Mouse (Mus musculus): ENCODE measurements at regions not wholly inside any gene's neighbourhood (a gene's known extent, or its start where the extent isn't known, plus 50 kb on each side); places are given as distances from the start of the nearest gene placed in this dataset.

GRCm38 (mm10) chr14:87305481-87305880 lies 111.0 kb upstream of the Tdrd3 start:
- no peak overlapping the region for H3K27ac ChIP-seq (ENCODE audit: control insufficient read depth, insufficient read depth, low read depth, low read length)
- no peak for TF ChIP-seq POLR2A (IDR thresholded peaks at IDR 0.05; ENCODE audit: control insufficient read depth, low read depth, low read length)
- no peak for TF ChIP-seq CTCF (IDR thresholded peaks at IDR 0.05; ENCODE audit: control insufficient read depth, insufficient read depth, insufficient replicate concordance, low read depth, low read length)
- no peaks in the 10 kb centered on the region for H3K36me3 ChIP-seq (ENCODE audit: control insufficient read depth, insufficient read depth, low read length)
- H3K4me1 ChIP-seq (ENCODE audit: control insufficient read depth, insufficient read depth, low read length), result no peaks in the 10 kb centered on the region; the same call in 1 of the 2 replicates
- H3K27me3 ChIP-seq (ENCODE audit: control insufficient read depth, insufficient read depth, low read length), result no peaks in the 10 kb centered on the region
- no peak overlapping the region for H3K4me3 ChIP-seq (ENCODE audit: control insufficient read depth, low read depth, low read length)

GRCm38 (mm10) chr14:87306011-87306410 lies 110.4 kb upstream of the Tdrd3 start:
- TF ChIP-seq CTCF (IDR thresholded peaks at IDR 0.05; ENCODE audit: control insufficient read depth, insufficient read depth, insufficient replicate concordance, low read depth, low read length) (no peak), POLR2A (IDR thresholded peaks at IDR 0.05; ENCODE audit: control insufficient read depth, low read depth, low read length) (no peak)
- Histone ChIP-seq H3K27ac (ENCODE audit: control insufficient read depth, insufficient read depth, low read depth, low read length) (no peak overlapping the region), H3K36me3 (ENCODE audit: control insufficient read depth, insufficient read depth, low read length) (no peaks in the 10 kb centered on the region), H3K4me1 (ENCODE audit: control insufficient read depth, insufficient read depth, low read length) (no peaks in the 10 kb centered on the region; the same call in 1 of the 2 replicates), H3K27me3 (ENCODE audit: control insufficient read depth, insufficient read depth, low read length) (no peaks in the 10 kb centered on the region), H3K4me3 (ENCODE audit: control insufficient read depth, low read depth, low read length) (no peak overlapping the region)

- no peaks in the 10 kb centered on the region for H3K27me3 ChIP-seq (ENCODE audit: control insufficient read depth, insufficient read depth, low read length)
- H3K4me1 ChIP-seq (ENCODE audit: control insufficient read depth, insufficient read depth, low read length), result no peaks in the 10 kb centered on the region; the same call in 1 of the 2 replicates
- no peak for TF ChIP-seq POLR2A (IDR thresholded peaks at IDR 0.05; ENCODE audit: control insufficient read depth, low read depth, low read length)
- TF ChIP-seq CTCF (IDR thresholded peaks at IDR 0.05; ENCODE audit: control insufficient read depth, insufficient read depth, insufficient replicate concordance, low read depth, low read length), result no peak
- H3K4me3 ChIP-seq (ENCODE audit: control insufficient read depth, low read depth, low read length), result no peak overlapping the region
- H3K27ac ChIP-seq (ENCODE audit: control insufficient read depth, insufficient read depth, low read depth, low read length), result no peak overlapping the region
- H3K36me3 ChIP-seq (ENCODE audit: control insufficient read depth, insufficient read depth, low read length), result no peaks in the 10 kb centered on the region
Measured at GRCm38 (mm10) chr14:87308016-87308415, 108.4 kb upstream of the Tdrd3 start.

- Histone ChIP-seq H3K27ac (ENCODE audit: control insufficient read depth, insufficient read depth, low read depth, low read length) (no peak overlapping the region), H3K4me1 (ENCODE audit: control insufficient read depth, insufficient read depth, low read length) (no peaks in the 10 kb centered on the region; the same call in 1 of the 2 replicates), H3K36me3 (ENCODE audit: control insufficient read depth, insufficient read depth, low read length) (no peaks in the 10 kb centered on the region), H3K27me3 (ENCODE audit: control insufficient read depth, insufficient read depth, low read length) (no peaks in the 10 kb centered on the region), H3K4me3 (ENCODE audit: control insufficient read depth, low read depth, low read length) (no peak overlapping the region)
- TF ChIP-seq CTCF (IDR thresholded peaks at IDR 0.05; ENCODE audit: control insufficient read depth, insufficient read depth, insufficient replicate concordance, low read depth, low read length), result no peak
- no peak for TF ChIP-seq POLR2A (IDR thresholded peaks at IDR 0.05; ENCODE audit: control insufficient read depth, low read depth, low read length)
Measured at GRCm38 (mm10) chr14:87312318-87312717, 104.1 kb upstream of the Tdrd3 start.

GRCm38 (mm10) chr14:87314999-87315732 lies 101.3 kb upstream of the Tdrd3 start:
- no peaks in the 10 kb centered on the region for H3K4me1 ChIP-seq (ENCODE audit: control insufficient read depth, insufficient read depth, low read length)
- no peak overlapping the region for H3K27ac ChIP-seq (ENCODE audit: control insufficient read depth, insufficient read depth, low read depth, low read length)
- no peak overlapping the region for H3K4me3 ChIP-seq (ENCODE audit: control insufficient read depth, low read depth, low read length)
- no peaks in the 10 kb centered on the region for H3K36me3 ChIP-seq (ENCODE audit: control insufficient read depth, insufficient read depth, low read length)
- TF ChIP-seq POLR2A (IDR thresholded peaks at IDR 0.05; ENCODE audit: control insufficient read depth, low read depth, low read length) (no peak), CTCF (IDR thresholded peaks at IDR 0.05; ENCODE audit: control insufficient read depth, insufficient read depth, insufficient replicate concordance, low read depth, low read length) (peak; percentile 4; the same call in 1 of the 2 replicates)
- no peaks in the 10 kb centered on the region for H3K27me3 ChIP-seq (ENCODE audit: control insufficient read depth, insufficient read depth, low read length)

- no peaks in the 10 kb centered on the region for H3K27me3 ChIP-seq (ENCODE audit: control insufficient read depth, insufficient read depth, low read length)
- H3K36me3 ChIP-seq (ENCODE audit: control insufficient read depth, insufficient read depth, low read length), result no peaks in the 10 kb centered on the region
- H3K4me3 ChIP-seq (ENCODE audit: control insufficient read depth, low read depth, low read length), result no peak overlapping the region
- no peaks in the 10 kb centered on the region for H3K4me1 ChIP-seq (ENCODE audit: control insufficient read depth, insufficient read depth, low read length)
- TF ChIP-seq POLR2A (IDR thresholded peaks at IDR 0.05; ENCODE audit: control insufficient read depth, low read depth, low read length) (no peak), CTCF (IDR thresholded peaks at IDR 0.05; ENCODE audit: control insufficient read depth, insufficient read depth, insufficient replicate concordance, low read depth, low read length) (no peak)
- H3K27ac ChIP-seq (ENCODE audit: control insufficient read depth, insufficient read depth, low read depth, low read length), result no peak overlapping the region
Measured at GRCm38 (mm10) chr14:87327841-87328240, 88.6 kb upstream of the Tdrd3 start.

GRCm38 (mm10) chr14:87337950-87338526 lies 78.4 kb upstream of the Tdrd3 start:
- Histone ChIP-seq H3K27me3 (ENCODE audit: control insufficient read depth, insufficient read depth, low read length) (no peaks in the 10 kb centered on the region), H3K36me3 (ENCODE audit: control insufficient read depth, insufficient read depth, low read length) (no peaks in the 10 kb centered on the region), H3K4me1 (ENCODE audit: control insufficient read depth, insufficient read depth, low read length) (no peaks in the 10 kb centered on the region), H3K4me3 (ENCODE audit: control insufficient read depth, low read depth, low read length) (no peak overlapping the region), H3K27ac (ENCODE audit: control insufficient read depth, insufficient read depth, low read depth, low read length) (no peak overlapping the region)
- TF ChIP-seq POLR2A (IDR thresholded peaks at IDR 0.05; ENCODE audit: control insufficient read depth, low read depth, low read length), result no peak
- TF ChIP-seq CTCF (IDR thresholded peaks at IDR 0.05; ENCODE audit: control insufficient read depth, insufficient read depth, insufficient replicate concordance, low read depth, low read length), result no peak
